Mouse (Mus musculus) ES-Bruce4 (cell line): ENCODE measurements at regions not wholly inside any gene's neighbourhood (a gene's known extent, or its start where the extent isn't known, plus 50 kb on each side); places are given as distances from the start of the nearest gene placed in this dataset.

ENCODE experiments used
- H3K27ac ChIP-seq: 2 replicates; pipeline ENCODE4 v1.5.1; 2012; ENCODE audit warnings: low read length, inconsistent platforms; ENCODE audit not compliant: insufficient read depth
- H3K27me3 ChIP-seq: 2 replicates; pipeline ENCODE4 v1.6.1; 2012; ENCODE audit warnings: mild to moderate bottlenecking, low read length, inconsistent platforms; ENCODE audit not compliant: control insufficient read depth, poor library complexity, insufficient read depth, severe bottlenecking
- H3K36me3 ChIP-seq: 2 replicates; pipeline ENCODE4 v1.6.1; 2012; ENCODE audit warnings: inconsistent platforms, mild to moderate bottlenecking, low read length, moderate library complexity; ENCODE audit not compliant: control insufficient read depth, poor library complexity, insufficient read depth, severe bottlenecking
- H3K4me1 ChIP-seq: one replicate; pipeline ENCODE4 v1.8.1; 2011; ENCODE audit warnings: low read length; ENCODE audit not compliant: control insufficient read depth, insufficient read depth
- H3K4me3 ChIP-seq: 2 replicates; pipeline ENCODE4 v1.5.1; 2011; ENCODE audit warnings: low read depth, mild to moderate bottlenecking, low read length
- H3K9ac ChIP-seq: 2 replicates; pipeline ENCODE4 v1.6.1; 2012; ENCODE audit warnings: low read depth, mild to moderate bottlenecking, inconsistent platforms; ENCODE audit not compliant: poor library complexity, severe bottlenecking
- H3K9me3 ChIP-seq: replicated peaks from 2 replicates; pipeline ENCODE4 v1.6.1; 2012; ENCODE audit warnings: mild to moderate bottlenecking, low read length, inconsistent platforms; ENCODE audit not compliant: control insufficient read depth, poor library complexity, insufficient read depth, severe bottlenecking
- CTCF ChIP-seq: IDR thresholded peaks from one replicate; pipeline ENCODE4 v1.8.1; 2011; ENCODE audit warnings: low read depth, low read length
- EP300 ChIP-seq: IDR thresholded peaks from 2 replicates; pipeline ENCODE4 v1.6.1; 2011; ENCODE audit warnings: low read depth, low read length; ENCODE audit not compliant: insufficient read depth
- POLR2A ChIP-seq: IDR thresholded peaks from one replicate; pipeline ENCODE4 v1.8.1; 2011; ENCODE audit warnings: low read length; ENCODE audit not compliant: insufficient read depth

- Histone ChIP-seq H3K4me1 (peaks cover 4% of the 10 kb centered on the region), H3K4me3 (no peak overlapping the region), H3K27ac (no peak overlapping the region), H3K9ac (no peak overlapping the region), H3K27me3 (no peaks in the 10 kb centered on the region), H3K36me3 (no peaks in the 10 kb centered on the region), H3K9me3 (no peaks in the 10 kb centered on the region)
- TF ChIP-seq EP300, result no peak
These were observed 103.5 kb upstream of the Jarid2 start for GRCm38 (mm10) chr13:44625792-44626191.

GRCm38 (mm10) chr13:44626806-44627205 is 102.5 kb upstream of the Jarid2 start:
- Histone ChIP-seq H3K27me3 (no peaks in the 10 kb centered on the region), H3K9me3 (no peaks in the 10 kb centered on the region), H3K36me3 (no peaks in the 10 kb centered on the region), H3K27ac (no peak overlapping the region), H3K4me3 (no peak overlapping the region), H3K9ac (no peak overlapping the region), H3K4me1 (peaks cover 4% of the 10 kb centered on the region)
- TF ChIP-seq EP300 (no peak), CTCF (no peak), POLR2A (no peak)

GRCm38 (mm10) chr13:44630061-44630460 is 99.2 kb upstream of the Jarid2 start:
- H3K36me3 ChIP-seq, result no peaks in the 10 kb centered on the region
- peaks cover 2% of the 10 kb centered on the region for H3K4me1 ChIP-seq
- H3K9me3 ChIP-seq, result peaks cover 7% of the 10 kb centered on the region
- no peak overlapping the region for H3K9ac ChIP-seq
- H3K4me3 ChIP-seq, result no peak overlapping the region
- H3K27me3 ChIP-seq, result no peaks in the 10 kb centered on the region
- TF ChIP-seq EP300, result no peak
- H3K27ac ChIP-seq, result no peak overlapping the region

GRCm38 (mm10) chr13:44634616-44635015 is 94.7 kb upstream of the Jarid2 start:
- Histone ChIP-seq H3K27me3 (no peaks in the 10 kb centered on the region), H3K9ac (peak overlapping the region; percentile 60), H3K27ac (peak overlapping the region; percentile 31), H3K4me3 (no peak overlapping the region), H3K4me1 (no peaks in the 10 kb centered on the region), H3K36me3 (no peaks in the 10 kb centered on the region), H3K9me3 (peaks cover 7% of the 10 kb centered on the region)
- TF ChIP-seq EP300, result no peak
- no peak for TF ChIP-seq CTCF

- peak overlapping the region; percentile 22 for H3K4me3 ChIP-seq
- peaks cover under 1% of the 10 kb centered on the region for H3K4me1 ChIP-seq
- TF ChIP-seq CTCF (no peak), POLR2A (no peak), EP300 (peak; percentile 70)
- peak overlapping the region; percentile 60 for H3K9ac ChIP-seq
- peak overlapping the region; percentile 81 for H3K27ac ChIP-seq
- no peaks in the 10 kb centered on the region for H3K36me3 ChIP-seq
- H3K27me3 ChIP-seq, result no peaks in the 10 kb centered on the region
- H3K9me3 ChIP-seq, result peaks cover 7% of the 10 kb centered on the region
These were observed 93.9 kb upstream of the Jarid2 start for GRCm38 (mm10) chr13:44635221-44636007.

- Histone ChIP-seq H3K4me1 (peaks cover 3% of the 10 kb centered on the region), H3K9ac (peak overlapping the region; percentile 60), H3K27me3 (no peaks in the 10 kb centered on the region), H3K27ac (peak overlapping the region; percentile 81), H3K36me3 (no peaks in the 10 kb centered on the region), H3K4me3 (no peak overlapping the region; the same call in 1 of the 2 replicates), H3K9me3 (peaks cover 7% of the 10 kb centered on the region)
- no peak for TF ChIP-seq CTCF
- no peak for TF ChIP-seq EP300
- no peak for TF ChIP-seq POLR2A
These were observed 93.3 kb upstream of the Jarid2 start for GRCm38 (mm10) chr13:44636008-44636335.

GRCm38 (mm10) chr13:44642361-44642760 is 86.9 kb upstream of the Jarid2 start:
- no peaks in the 10 kb centered on the region for H3K27me3 ChIP-seq
- TF ChIP-seq EP300, result no peak
- TF ChIP-seq POLR2A, result no peak
- TF ChIP-seq CTCF, result no peak
- H3K9ac ChIP-seq, result no peak overlapping the region
- no peaks in the 10 kb centered on the region for H3K36me3 ChIP-seq
- no peak overlapping the region for H3K4me3 ChIP-seq
- H3K9me3 ChIP-seq, result no peaks in the 10 kb centered on the region
- H3K4me1 ChIP-seq, result peaks cover 3% of the 10 kb centered on the region
- no peak overlapping the region for H3K27ac ChIP-seq
